In the genomic region with DNA sequence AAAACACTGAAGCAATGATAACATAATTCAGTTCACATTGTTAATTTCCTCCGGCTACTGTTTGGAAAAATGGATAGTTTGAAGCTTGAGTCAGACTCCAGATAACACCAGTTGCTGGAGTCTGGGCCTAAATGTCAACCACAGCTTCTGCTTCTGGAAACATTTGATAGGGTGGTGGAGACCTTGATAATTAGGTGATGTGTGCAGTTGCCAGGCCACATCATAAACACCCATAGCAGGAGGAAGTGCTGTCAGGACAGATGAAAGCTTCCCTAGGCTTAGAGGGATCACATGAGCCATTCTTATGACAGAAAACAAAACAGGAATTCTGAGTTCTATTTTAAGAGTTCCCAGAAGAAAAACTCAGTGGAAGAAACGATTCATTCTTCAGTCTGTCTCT, we compare ENCODE assay signal across 26 mouse cellular contexts.
DNase-seq lines count a peak whose midpoint lies in the region; ATAC-seq and TF ChIP-seq lines count a peak whose summit lies in the region.
"Had no signal": no experiment of that assay in that cellular context is flagged by ENCODE, and none has a peak within 500 bp of the region (broad histone marks: within the 10 kb centered on the region; RNA-seq: fewer than 3 reads in every experiment).

No protein-coding gene starts in this region.

- H3K4me1 ChIP-seq in heart, embryonic 10.5 days = no peaks in the 10 kb centered on the region
- H3K4me1 ChIP-seq in lung, embryonic 16.5 days (replicated peaks; ENCODE audit: control insufficient read depth, insufficient read depth, low read length) = no peaks in the 10 kb centered on the region
- H3K4me1 ChIP-seq in heart, embryonic 15.5 days (replicated peaks) = no peaks in the 10 kb centered on the region; the same call in 1 of the 2 replicates
- no peaks in the 10 kb centered on the region for H3K4me1 ChIP-seq in forebrain, postnatal 0 days (ENCODE audit: insufficient read depth)
- H3K4me1 ChIP-seq: kidney, embryonic 15.5 days; limb, embryonic 13.5 days; midbrain, embryonic 10.5 days; midbrain, embryonic 15.5 days; neural tube, embryonic 15.5 days had no signal

- peak; percentile 60 for ATAC-seq in lung, embryonic 16.5 days (ENCODE audit: low read depth)
- 0 out of 2 replicates have a peak, but pooled peaks have one; percentile 35 for ATAC-seq in heart, embryonic 15.5 days (replicated peaks; ENCODE audit: insufficient number of reproducible peaks, insufficient read depth, low FRiP score, low read depth)
- no peak for ATAC-seq in forebrain, postnatal 0 days
- ATAC-seq: activated CD4-positive, CD25-positive, alpha-beta regulatory T cell, adult 4 months; forebrain, embryonic 14.5 days; midbrain, embryonic 15.5 days had no signal

- H3K9ac ChIP-seq in lung, embryonic 16.5 days (ENCODE audit: low read length) = no peak overlapping the region
- H3K9ac ChIP-seq in heart, embryonic 15.5 days = no peak overlapping the region
- H3K9ac ChIP-seq in forebrain, postnatal 0 days = no peak overlapping the region
- H3K9ac ChIP-seq: hindbrain, embryonic 14.5 days; kidney, embryonic 15.5 days; limb, embryonic 13.5 days; midbrain, embryonic 15.5 days; neural tube, embryonic 15.5 days had no signal

- no peak overlapping the region for H3K4me3 ChIP-seq in heart, embryonic 10.5 days
- no peak overlapping the region for H3K4me3 ChIP-seq in lung, embryonic 16.5 days (ENCODE audit: low read length)
- no peak overlapping the region for H3K4me3 ChIP-seq in heart, embryonic 15.5 days
- H3K4me3 ChIP-seq in forebrain, postnatal 0 days (ENCODE audit: low read depth, low read length) = no peak overlapping the region
- H3K4me3 ChIP-seq: kidney, embryonic 15.5 days; layer of hippocampus, adult 2 months; limb, embryonic 13.5 days; midbrain, embryonic 10.5 days; midbrain, embryonic 15.5 days; neural tube, embryonic 15.5 days had no signal

- H3K9me3 ChIP-seq in heart, embryonic 10.5 days = no peaks in the 10 kb centered on the region
- no peaks in the 10 kb centered on the region for H3K9me3 ChIP-seq in lung, embryonic 16.5 days (ENCODE audit: control insufficient read depth, low read length)
- H3K9me3 ChIP-seq in heart, embryonic 15.5 days (replicated peaks) = no peaks in the 10 kb centered on the region
- H3K9me3 ChIP-seq in forebrain, postnatal 0 days (ENCODE audit: low read length) = no peaks in the 10 kb centered on the region
- H3K9me3 ChIP-seq: kidney, embryonic 15.5 days; limb, embryonic 13.5 days; midbrain, embryonic 10.5 days; midbrain, embryonic 15.5 days; neural tube, embryonic 15.5 days had no signal

- no peaks in the 10 kb centered on the region for H3K36me3 ChIP-seq in heart, embryonic 10.5 days
- no peaks in the 10 kb centered on the region for H3K36me3 ChIP-seq in lung, embryonic 16.5 days (ENCODE audit: control insufficient read depth, insufficient read depth, low read length)
- no peaks in the 10 kb centered on the region for H3K36me3 ChIP-seq in heart, embryonic 15.5 days
- no peaks in the 10 kb centered on the region for H3K36me3 ChIP-seq in forebrain, postnatal 0 days (ENCODE audit: insufficient read depth)
- H3K36me3 ChIP-seq: kidney, embryonic 15.5 days; limb, embryonic 13.5 days; midbrain, embryonic 10.5 days; midbrain, embryonic 15.5 days; neural tube, embryonic 15.5 days had no signal

- peak; percentile 21 to 43 for DNase-seq in heart, adult 18-20 months
- DNase-seq in heart, embryonic 10.5 days (ENCODE audit: low spot score) = no peak
- no peak for DNase-seq in lung, postnatal 14 days
- no peak for DNase-seq in adrenal gland, postnatal 14 days
- no peak for DNase-seq in forebrain, postnatal 0 days
- DNase-seq in ovary, postnatal 36 days (ENCODE audit: low spot score) = no peak
- DNase-seq: adrenal gland, adult 2 months; cerebellum, adult 8-10 months; cerebellum, postnatal 25 days; gastrocnemius, postnatal 25 days; kidney, adult 11 months; kidney, postnatal 36 days; right cerebral cortex, postnatal 25 days; thymus, postnatal 14 days had no signal

- no peak overlapping the region for H3K4me2 ChIP-seq in lung, embryonic 16.5 days (ENCODE audit: low read depth, low read length)
- H3K4me2 ChIP-seq in heart, embryonic 15.5 days = no peak overlapping the region
- no peak overlapping the region for H3K4me2 ChIP-seq in forebrain, postnatal 0 days (ENCODE audit: low read depth)
- H3K4me2 ChIP-seq: hindbrain, embryonic 14.5 days; kidney, embryonic 15.5 days; limb, embryonic 13.5 days; liver, embryonic 11.5 days; midbrain, embryonic 15.5 days; neural tube, embryonic 15.5 days had no signal

- H3K27me3 ChIP-seq in heart, embryonic 10.5 days (ENCODE audit: insufficient read depth, poor library complexity, severe bottlenecking) = no peaks in the 10 kb centered on the region
- no peaks in the 10 kb centered on the region for H3K27me3 ChIP-seq in lung, embryonic 16.5 days (ENCODE audit: control insufficient read depth, insufficient read depth, low read depth, low read length)
- no peaks in the 10 kb centered on the region for H3K27me3 ChIP-seq in heart, embryonic 15.5 days
- no peaks in the 10 kb centered on the region for H3K27me3 ChIP-seq in forebrain, postnatal 0 days (ENCODE audit: insufficient read depth, low read length)
- H3K27me3 ChIP-seq: kidney, embryonic 15.5 days; limb, embryonic 13.5 days; midbrain, embryonic 15.5 days; neural tube, embryonic 15.5 days had no signal

- no peak overlapping the region for H3K27ac ChIP-seq in heart, embryonic 10.5 days
- H3K27ac ChIP-seq in lung, embryonic 16.5 days (ENCODE audit: low read length) = no peak overlapping the region
- no peak overlapping the region for H3K27ac ChIP-seq in heart, embryonic 15.5 days
- no peak overlapping the region for H3K27ac ChIP-seq in forebrain, postnatal 0 days (ENCODE audit: low read depth, low read length)
- H3K27ac ChIP-seq: hindbrain, embryonic 14.5 days; kidney, embryonic 15.5 days; layer of hippocampus, adult 2 months; limb, embryonic 13.5 days; midbrain, embryonic 10.5 days; midbrain, embryonic 15.5 days; neural tube, embryonic 15.5 days had no signal

- TF ChIP-seq CTCF in forebrain, postnatal 0 days (IDR thresholded peaks at IDR 0.05; ENCODE audit: low read depth) = no peak

- WGBS in heart, embryonic 10.5 days = 28% methylated on average over 2 of the region's 2 CpGs
- WGBS in lung, embryonic 16.5 days = 28% methylated on average over 2 of the region's 2 CpGs
- WGBS in heart, embryonic 15.5 days = 18% methylated on average over 2 of the region's 2 CpGs
- 71% methylated on average over 2 of the region's 2 CpGs for WGBS in forebrain, postnatal 0 days

Comparison
In these comparisons a context has a peak if more than half of its experiments do, and no peak if none do; other contexts are left out.
1. DNase-seq: peak in heart, adult 18-20 months (2 of 2); none in heart, embryonic 10.5 days (single experiment), lung, postnatal 14 days (single experiment), adrenal gland, postnatal 14 days (single experiment), forebrain, postnatal 0 days (single experiment) and ovary, postnatal 36 days (single experiment).